Mouse (Mus musculus) MEL (cell line): ENCODE measurements around the gene Lcmt1. TPM values are rescaled to one million over a fixed set of nuclear protein-coding genes. Genes with fewer than 3 reads are reported as not detected.

ENCODE experiments used
- DNase-seq: peaks from one replicate; pipeline ENCODE4 v3.0.0; 2011; ENCODE audit warnings: low read depth, low spot score
- H3K27ac ChIP-seq: 2 replicates; pipeline ENCODE4 v1.5.1; 2012; ENCODE audit warnings: low read depth, mild to moderate bottlenecking, control low read depth, low read length, moderate library complexity; ENCODE audit not compliant: control insufficient read depth
- H3K27me3 ChIP-seq, 2 experiments: fragments of 150-350 bp in 1 of 2; sonication (generic) in 1 of 2; 2 replicates each; pipeline ENCODE4 v1.6.1; 2012; ENCODE audit warnings: low read length in 2 of 2, mild to moderate bottlenecking in 2 of 2, improper control_type of control experiment in 1 of 2, moderate library complexity in 1 of 2; ENCODE audit not compliant: insufficient read depth in 2 of 2, control insufficient read depth in 1 of 2
- H3K36me3 ChIP-seq, 2 experiments: 2 replicates each; pipeline ENCODE4 v1.6.1; 2012 to 2014; ENCODE audit warnings: low read length in 2 of 2, improper control_type of control experiment in 1 of 2, inconsistent platforms in 1 of 2, mild to moderate bottlenecking in 1 of 2; ENCODE audit not compliant: insufficient read depth in 2 of 2, control insufficient read depth in 1 of 2
- H3K4me1 ChIP-seq, 2 experiments: fragments of 150-350 bp in 1 of 2; sonication (generic) in 1 of 2; 2 replicates each; pipeline ENCODE4 v1.6.1; 2012; ENCODE audit warnings: low read length in 2 of 2, improper control_type of control experiment in 1 of 2, mild to moderate bottlenecking in 1 of 2; ENCODE audit not compliant: insufficient read depth in 2 of 2, control insufficient read depth in 1 of 2
- H3K4me3 ChIP-seq, 2 experiments: fragments of 150-350 bp in 1 of 2; sonication (generic) in 1 of 2; 2 replicates each; pipeline ENCODE4 v1.5.1; 2012; ENCODE audit warnings: low read depth in 2 of 2, low read length in 2 of 2, mild to moderate bottlenecking in 2 of 2, moderate library complexity in 2 of 2, control low read depth in 1 of 2, improper control_type of control experiment in 1 of 2; ENCODE audit not compliant: control insufficient read depth in 1 of 2, insufficient read depth in 1 of 2
- H3K79me2 ChIP-seq: 2 replicates; pipeline ENCODE4 v1.6.1; 2012; ENCODE audit warnings: mild to moderate bottlenecking, low read length, moderate library complexity; ENCODE audit not compliant: control insufficient read depth, poor library complexity, insufficient read depth
- H3K9ac ChIP-seq: 2 replicates; pipeline ENCODE4 v1.6.1; 2012; ENCODE audit warnings: low read depth, mild to moderate bottlenecking, control low read depth, low read length, moderate library complexity; ENCODE audit not compliant: control insufficient read depth, poor library complexity, severe bottlenecking
- H3K9me3 ChIP-seq: fragments of 150-350 bp; sonication (generic); replicated peaks from 2 replicates; pipeline ENCODE4 v1.6.1; 2012; ENCODE audit warnings: mild to moderate bottlenecking, low read length, improper control_type of control experiment, moderate library complexity; ENCODE audit not compliant: insufficient read depth
- BHLHE40 ChIP-seq: IDR thresholded peaks from 2 replicates; pipeline ENCODE4 v1.6.1; 2012; ENCODE audit warnings: low read depth, mild to moderate bottlenecking, inconsistent platforms, low read length, improper control_type of control experiment, borderline replicate concordance
- CHD2 ChIP-seq: IDR thresholded peaks from 2 replicates; pipeline ENCODE4 v1.6.1; 2011; ENCODE audit warnings: low read length, improper control_type of control experiment
- E2F4 ChIP-seq: IDR thresholded peaks from 2 replicates; pipeline ENCODE4 v1.6.1; 2011; ENCODE audit warnings: low read depth, low read length, improper control_type of control experiment, borderline replicate concordance
- GATA1 ChIP-seq: IDR thresholded peaks from 2 replicates; pipeline ENCODE4 v1.6.1; 2011; ENCODE audit warnings: low read depth, low read length, improper control_type of control experiment
- HCFC1 ChIP-seq: IDR thresholded peaks from 2 replicates; pipeline ENCODE4 v1.6.1; 2012; ENCODE audit warnings: low read depth, mild to moderate bottlenecking, inconsistent platforms, low read length, improper control_type of control experiment, moderate library complexity
- MAZ ChIP-seq: IDR thresholded peaks from 2 replicates; pipeline ENCODE4 v1.6.1; 2012; ENCODE audit warnings: low read depth, mild to moderate bottlenecking, inconsistent platforms, low read length, improper control_type of control experiment
- MXI1 ChIP-seq: IDR thresholded peaks from 2 replicates; pipeline ENCODE4 v1.6.1; 2011; ENCODE audit warnings: mild to moderate bottlenecking, low read depth, low read length, improper control_type of control experiment
- MYB ChIP-seq: IDR thresholded peaks from 2 replicates; pipeline ENCODE4 v1.6.1; 2011; ENCODE audit warnings: mild to moderate bottlenecking, low read depth, low read length, improper control_type of control experiment
- MYC ChIP-seq: IDR thresholded peaks from 2 replicates; pipeline ENCODE4 v1.6.1; 2011; ENCODE audit warnings: low read depth, mild to moderate bottlenecking, low read length, improper control_type of control experiment, moderate library complexity
- NELFE ChIP-seq: IDR thresholded peaks from 2 replicates; pipeline ENCODE4 v1.6.1; 2011; ENCODE audit warnings: low read depth, low read length, improper control_type of control experiment
- POLR2A ChIP-seq, 2 experiments: IDR thresholded peaks; 2 replicates each; pipeline ENCODE4 v1.6.1; 2011 to 2012; ENCODE audit warnings: low read length in 2 of 2, mild to moderate bottlenecking in 2 of 2, control low read depth in 1 of 2, improper control_type of control experiment in 1 of 2, low read depth in 1 of 2, moderate library complexity in 1 of 2; ENCODE audit not compliant: control insufficient read depth in 1 of 2, insufficient read depth in 1 of 2, poor library complexity in 1 of 2
- POLR2AphosphoS2 ChIP-seq: IDR thresholded peaks from 2 replicates; pipeline ENCODE4 v1.6.1; 2011; ENCODE audit warnings: low read length, improper control_type of control experiment
- POLR2AphosphoS5 ChIP-seq: IDR thresholded peaks from 2 replicates; pipeline ENCODE4 v1.6.1; 2012; ENCODE audit warnings: low read depth, borderline replicate concordance, mild to moderate bottlenecking, inconsistent platforms, low read length, moderate library complexity, mixed read lengths
- RAD21 ChIP-seq: IDR thresholded peaks from 2 replicates; pipeline ENCODE4 v1.6.1; 2011; ENCODE audit warnings: mild to moderate bottlenecking, low read depth, low read length, improper control_type of control experiment
- SIN3A ChIP-seq: IDR thresholded peaks from 2 replicates; pipeline ENCODE4 v1.6.1; 2012; ENCODE audit warnings: low read length, improper control_type of control experiment, inconsistent platforms
- USF1 ChIP-seq: IDR thresholded peaks from 2 replicates; pipeline ENCODE4 v1.6.1; 2014; ENCODE audit warnings: low read depth, mild to moderate bottlenecking, inconsistent platforms, low read length, improper control_type of control experiment, moderate library complexity
- ZC3H11A ChIP-seq: IDR thresholded peaks from 2 replicates; pipeline ENCODE4 v1.6.1; 2012; ENCODE audit warnings: low read depth, mild to moderate bottlenecking, inconsistent platforms, low read length, improper control_type of control experiment
- polyA plus RNA-seq, 2 experiments: library from polyadenylated mRNA; stranded (reverse) in 1 of 2; unstranded in 1 of 2; fragments of >175 nt in 1 of 2; fragments of >200 nt in 1 of 2; gene quantifications; 2 replicates each; pipeline versions ENCODE4 v1.2.1 to v1.2.4; 2012; ENCODE audit warnings: low replicate concordance in 2 of 2, low read depth in 1 of 2; ENCODE audit not compliant: insufficient read length in 2 of 2, insufficient read depth in 1 of 2, missing spikeins in 1 of 2
- total RNA-seq: library from RNA; depleted of rRNA; stranded (reverse); fragments of 300-350 nt; gene quantifications from 2 replicates; pipeline ENCODE4 v1.2.3, GENCODE M21; 2012

The Lcmt1 gene
- total and polyA plus RNA-seq, 3 experiments: 44.4 to 51.7 TPM; not detected in 1

DNA sequence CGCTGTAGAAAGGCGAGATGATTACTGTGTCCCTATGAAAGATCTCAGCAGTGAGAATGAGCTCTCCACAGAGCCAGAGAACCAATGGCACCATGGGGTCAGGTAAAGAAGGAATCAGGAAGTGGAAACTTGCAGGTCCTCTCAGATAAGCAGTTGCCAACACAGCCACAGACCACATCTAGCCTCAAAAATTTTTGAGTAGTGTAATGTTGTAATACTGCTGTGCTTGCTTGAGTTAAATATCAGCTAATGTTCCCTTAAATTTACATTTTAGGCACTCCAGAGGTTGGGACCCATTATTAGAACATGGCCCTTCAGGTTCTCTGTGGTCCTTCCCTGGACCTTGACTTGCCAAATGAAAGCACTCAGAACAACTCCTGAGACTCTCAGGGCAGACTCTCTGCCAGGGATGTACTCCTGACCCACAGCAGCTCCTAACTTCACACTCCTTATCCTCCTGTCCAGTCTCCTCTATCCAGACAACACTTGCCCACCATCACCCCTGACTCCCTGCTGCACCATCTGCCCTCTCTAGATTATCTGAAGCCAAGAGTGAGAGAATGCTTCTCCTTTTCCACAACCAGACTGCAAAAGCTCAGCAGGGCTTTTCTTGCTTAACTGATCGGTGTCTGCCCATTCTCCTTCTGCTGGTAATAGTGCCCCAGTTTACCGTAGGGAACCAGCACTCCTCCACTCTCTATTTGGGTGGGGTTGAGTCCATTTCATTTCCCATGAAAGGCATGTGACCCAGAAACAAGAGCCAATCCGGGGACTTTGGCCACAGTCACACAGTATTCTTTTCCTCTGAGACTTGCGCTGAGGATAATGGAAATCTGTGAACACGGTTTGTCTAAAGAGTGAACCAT, 3.5 kb upstream of the Lcmt1 start (continued):
- TF ChIP-seq E2F4 (no peak), MXI1 (peak; percentile 79), NELFE (no peak), MYB (0 out of 2 replicates have a peak, but pooled peaks have one; percentile 44), HCFC1 (no peak)

- H3K36me3 ChIP-seq: peaks cover 0 to 35% of the 10 kb centered on the region in 2 experiments; a peak in 2 of 4 replicates
- peaks cover 27% of the 10 kb centered on the region for H3K79me2 ChIP-seq
- TF ChIP-seq CHD2 (no peak), USF1 (no peak), MYC (no peak), SIN3A (no peak), POLR2AphosphoS5 (no peak), ZC3H11A (no peak), RAD21 (no peak), BHLHE40 (no peak), POLR2A (IDR thresholded peaks at IDR 0.05; ENCODE audit: control insufficient read depth in 1 of 2, insufficient read depth in 1 of 2, low read depth in 1 of 2, low read length in 2 of 2, poor library complexity in 1 of 2) (no peak), POLR2AphosphoS2 (no peak), MXI1 (no peak), GATA1 (no peak), MAZ (no peak)
- TF ChIP-seq, all 39 proteins: peak for 0
- no peaks in the 10 kb centered on the region for H3K27me3 ChIP-seq
- H3K4me3 ChIP-seq: no peak overlapping the region; a peak in 1 of 4 replicates
- peaks cover 11 to 37% of the 10 kb centered on the region in 2 experiments for H3K4me1 ChIP-seq
- peak; percentile 16 for DNase-seq
- no peaks in the 10 kb centered on the region for H3K9me3 ChIP-seq
- H3K27ac ChIP-seq: peak overlapping the region; percentile 93
- H3K9ac ChIP-seq: no peak overlapping the region
Measured at GRCm38 (mm10) chr7:123366806-123367205, 2.8 kb upstream of the Lcmt1 start.
